Mouse (Mus musculus) cerebellum, postnatal 36 days (tissue): ENCODE measurements at regions not wholly inside any gene's neighbourhood (a gene's known extent, or its start where the extent isn't known, plus 50 kb on each side); places are given as distances from the start of the nearest gene placed in this dataset.
A peak's percentile ranks its signal among the peaks of the same experiment; 100 is the strongest.

Source experiments
- DNase-seq, 2 experiments: peaks; one replicate each; pipeline ENCODE4 v3.0.0; 2021 to 2022; ENCODE audit warnings: mixed read lengths in 2 of 2

GRCm38 (mm10) chr5:82472146-82472545 lies 882.8 kb downstream of the Tecrl start:
- DNase-seq, result no peak

GRCm38 (mm10) chr5:82464272-82464671 lies 890.7 kb downstream of the Tecrl start:
- no peak for DNase-seq

- DNase-seq, result no peak
These were observed 913.7 kb downstream of the Tecrl start for GRCm38 (mm10) chr5:82441288-82441687.

GRCm38 (mm10) chr5:82440126-82440525 lies 914.9 kb downstream of the Tecrl start:
- DNase-seq, result no peak

- no peak for DNase-seq
These were observed 934.6 kb downstream of the Tecrl start for GRCm38 (mm10) chr5:82420396-82420795.

GRCm38 (mm10) chr5:82396632-82397234 lies 958.3 kb downstream of the Tecrl start:
- DNase-seq, result no peak

GRCm38 (mm10) chr5:82361624-82362023 lies 993.4 kb downstream of the Tecrl start:
- no peak for DNase-seq

GRCm38 (mm10) chr5:82356336-82356735 lies 998.7 kb downstream of the Tecrl start:
- DNase-seq, result no peak

GRCm38 (mm10) chr5:82351089-82351488 lies 1003.9 kb downstream of the Tecrl start:
- no peak for DNase-seq

GRCm38 (mm10) chr5:82346672-82347071 lies 1008.3 kb downstream of the Tecrl start:
- DNase-seq, result peak; percentile 26 to 67

- no peak for DNase-seq
These were observed 1030.6 kb downstream of the Tecrl start for GRCm38 (mm10) chr5:82324354-82324753.

GRCm38 (mm10) chr5:82319709-82320333 lies 1035.2 kb downstream of the Tecrl start:
- DNase-seq, result no peak

GRCm38 (mm10) chr5:82312054-82312453 lies 1042.9 kb downstream of the Tecrl start:
- no peak for DNase-seq

- no peak for DNase-seq
These were observed 1066.7 kb downstream of the Tecrl start for GRCm38 (mm10) chr5:82288069-82288845.

- no peak for DNase-seq
These were observed 1101.5 kb downstream of the Tecrl start for GRCm38 (mm10) chr5:82253356-82254104.

- DNase-seq, result no peak
These were observed 1128.7 kb downstream of the Tecrl start for GRCm38 (mm10) chr5:82226329-82226728.

GRCm38 (mm10) chr5:82223622-82224021 lies 1131.4 kb downstream of the Tecrl start:
- DNase-seq, result no peak

GRCm38 (mm10) chr5:82203606-82204005 lies 1151.4 kb downstream of the Tecrl start:
- no peak for DNase-seq
